Mouse (Mus musculus): ENCODE results near the gene BC030499. TPM values are rescaled to one million over a fixed set of nuclear protein-coding genes. Genes with fewer than 3 reads are reported as not detected.
A peak's percentile ranks its signal among the peaks of the same experiment; 100 is the strongest.

Gene BC030499
- polyA plus RNA-seq, 1 experiment from 2014 or later: 0.45 TPM

- ATAC-seq (ENCODE audit: insufficient read depth) (no peak), DNase-seq (no peak)
- Histone ChIP-seq H3K9ac (no peak overlapping the region), H3K4me2 (no peak overlapping the region), H3K36me3 (ENCODE audit: insufficient read depth) (peaks cover 31% of the 10 kb centered on the region), H3K4me1 (ENCODE audit: insufficient read depth) (no peaks in the 10 kb centered on the region), H3K4me3 (ENCODE audit: low read depth, low read length) (no peak overlapping the region), H3K9me3 (ENCODE audit: low read depth, low read length) (no peaks in the 10 kb centered on the region), H3K27ac (ENCODE audit: low read depth) (no peak overlapping the region), H3K27me3 (ENCODE audit: insufficient read depth, low read length) (no peaks in the 10 kb centered on the region)
- 87% methylated on average over 5 of the region's 5 CpGs for WGBS
- TF ChIP-seq CTCF (IDR thresholded peaks at IDR 0.05; ENCODE audit: low read depth): no peak
Measured at GRCm38 (mm10) chr11:78333992-78334391, 43.4 kb downstream of the BC030499 start.

- Histone ChIP-seq H3K36me3 (ENCODE audit: insufficient read depth) (peaks cover 44% of the 10 kb centered on the region), H3K4me1 (ENCODE audit: insufficient read depth) (no peaks in the 10 kb centered on the region), H3K27me3 (ENCODE audit: insufficient read depth, low read length) (no peaks in the 10 kb centered on the region), H3K9me3 (ENCODE audit: low read depth, low read length) (no peaks in the 10 kb centered on the region), H3K27ac (ENCODE audit: low read depth) (no peak overlapping the region), H3K4me3 (ENCODE audit: low read depth, low read length) (no peak overlapping the region), H3K9ac (no peak overlapping the region), H3K4me2 (no peak overlapping the region)
- ATAC-seq (ENCODE audit: insufficient read depth) (no peak), DNase-seq (no peak)
- no peak for TF ChIP-seq CTCF (IDR thresholded peaks at IDR 0.05; ENCODE audit: low read depth)
- WGBS: 92% methylated on average over 8 of the region's 8 CpGs
Measured at GRCm38 (mm10) chr11:78337040-78337439, 46.4 kb downstream of the BC030499 start.

GRCm38 (mm10) chr11:78341702-78342101, 51.1 kb downstream of the BC030499 start:
- no peak for DNase-seq
- H3K9me3 ChIP-seq (ENCODE audit: low read depth, low read length): no peaks in the 10 kb centered on the region
- H3K4me3 ChIP-seq (ENCODE audit: low read depth, low read length): no peak overlapping the region
- peaks cover 19% of the 10 kb centered on the region; the same call in 1 of the 2 replicates for H3K4me1 ChIP-seq (ENCODE audit: insufficient read depth)
- H3K4me2 ChIP-seq: no peak overlapping the region
- 75% methylated on average over 12 of the region's 12 CpGs for WGBS
- no peak for TF ChIP-seq CTCF (IDR thresholded peaks at IDR 0.05; ENCODE audit: low read depth)
- H3K36me3 ChIP-seq (ENCODE audit: insufficient read depth): peaks cover 24% of the 10 kb centered on the region; the same call in 1 of the 2 replicates
- no peak for ATAC-seq (ENCODE audit: insufficient read depth)
- no peak overlapping the region for H3K9ac ChIP-seq
- H3K27ac ChIP-seq (ENCODE audit: low read depth): no peak overlapping the region
- no peaks in the 10 kb centered on the region for H3K27me3 ChIP-seq (ENCODE audit: insufficient read depth, low read length)

GRCm38 (mm10) chr11:78343381-78344327, 53.0 kb downstream of the BC030499 start, which contains the start of gene Unc119:
Gene Unc119 (plus strand): TSS chr11:78343482.
- DNase-seq (peak; percentile 91), ATAC-seq (ENCODE audit: insufficient read depth) (peak; percentile 86)
- 1% methylated on average over 51 of the region's 66 CpGs for WGBS
- Histone ChIP-seq H3K36me3 (ENCODE audit: insufficient read depth) (peaks cover 24% of the 10 kb centered on the region), H3K9ac (peak within 1 kb of the TSS; percentile 87), H3K4me3 (ENCODE audit: low read depth, low read length) (peak within 1 kb of the TSS; percentile 85), H3K27ac (ENCODE audit: low read depth) (peak within 1 kb of the TSS; percentile 80), H3K9me3 (ENCODE audit: low read depth, low read length) (no peaks in the 10 kb centered on the region), H3K4me1 (ENCODE audit: insufficient read depth) (peaks cover 19% of the 10 kb centered on the region; the same call in 1 of the 2 replicates), H3K27me3 (ENCODE audit: insufficient read depth, low read length) (no peaks in the 10 kb centered on the region), H3K4me2 (peak within 1 kb of the TSS; percentile 90)
- TF ChIP-seq CTCF (IDR thresholded peaks at IDR 0.05; ENCODE audit: low read depth): no peak

GRCm38 (mm10) chr11:78344328-78344889, 53.8 kb downstream of the BC030499 start:
- DNase-seq (no peak), ATAC-seq (ENCODE audit: insufficient read depth) (no peak)
- no peaks in the 10 kb centered on the region for H3K9me3 ChIP-seq (ENCODE audit: low read depth, low read length)
- H3K4me1 ChIP-seq (ENCODE audit: insufficient read depth): peaks cover 19% of the 10 kb centered on the region; the same call in 1 of the 2 replicates
- 65% methylated on average over 6 of the region's 6 CpGs for WGBS
- H3K27me3 ChIP-seq (ENCODE audit: insufficient read depth, low read length): no peaks in the 10 kb centered on the region
- peaks cover 21% of the 10 kb centered on the region for H3K36me3 ChIP-seq (ENCODE audit: insufficient read depth)
- no peak for TF ChIP-seq CTCF (IDR thresholded peaks at IDR 0.05; ENCODE audit: low read depth)
- peak overlapping the region; percentile 90 for H3K4me2 ChIP-seq
- peak overlapping the region; percentile 87 for H3K9ac ChIP-seq
- H3K4me3 ChIP-seq (ENCODE audit: low read depth, low read length): peak overlapping the region; percentile 85
- peak overlapping the region; percentile 32; the same call in 1 of the 2 replicates for H3K27ac ChIP-seq (ENCODE audit: low read depth)

GRCm38 (mm10) chr11:78344890-78345715, 54.5 kb downstream of the BC030499 start:
- no peaks in the 10 kb centered on the region for H3K27me3 ChIP-seq (ENCODE audit: insufficient read depth, low read length)
- H3K36me3 ChIP-seq (ENCODE audit: insufficient read depth): peaks cover 15% of the 10 kb centered on the region
- H3K4me2 ChIP-seq: peak overlapping the region; percentile 90
- ATAC-seq (ENCODE audit: insufficient read depth) (peak; percentile 18), DNase-seq (peak; percentile 67)
- peak overlapping the region; percentile 85; the same call in 1 of the 2 replicates for H3K4me3 ChIP-seq (ENCODE audit: low read depth, low read length)
- TF ChIP-seq CTCF (IDR thresholded peaks at IDR 0.05; ENCODE audit: low read depth): no peak
- H3K9ac ChIP-seq: 0 out of 2 replicates have a peak overlapping the region, but pooled peaks have one; percentile 6
- 48% methylated on average over 8 of the region's 8 CpGs for WGBS
- no peaks in the 10 kb centered on the region for H3K9me3 ChIP-seq (ENCODE audit: low read depth, low read length)
- H3K27ac ChIP-seq (ENCODE audit: low read depth): peak overlapping the region; percentile 32; the same call in 1 of the 2 replicates
- H3K4me1 ChIP-seq (ENCODE audit: insufficient read depth): peaks cover 19% of the 10 kb centered on the region; the same call in 1 of the 2 replicates

All from lung, embryonic 14.5 days (tissue).